Mouse (Mus musculus) CH12.LX (cell line): ENCODE results near the gene Arhgef17. TPM values are rescaled to one million over a fixed set of nuclear protein-coding genes. Genes with fewer than 3 reads are reported as not detected.

Source experiments
- DNase-seq: peaks from one replicate; pipeline ENCODE4 v3.0.0-alpha.2; 2013; ENCODE audit errors: extremely low read depth
- H3K27ac ChIP-seq: 2 replicates; pipeline ENCODE4 v1.5.1; 2012; ENCODE audit warnings: low read depth, mild to moderate bottlenecking, control low read depth, moderate library complexity; ENCODE audit not compliant: insufficient read depth
- H3K27me3 ChIP-seq: replicated peaks from 2 replicates; pipeline ENCODE3; 2012; ENCODE audit warnings: inconsistent platforms
- H3K36me3 ChIP-seq, 2 experiments: replicated peaks in 1 of 2; 2 replicates each; pipeline versions ENCODE3 to v1.6.1; 2012; ENCODE audit warnings: inconsistent platforms in 1 of 2, low read length in 1 of 2, mild to moderate bottlenecking in 1 of 2, mixed read lengths in 1 of 2, moderate library complexity in 1 of 2; ENCODE audit not compliant: control insufficient read depth in 1 of 2, insufficient read depth in 1 of 2
- H3K4me1 ChIP-seq, 2 experiments: 2 replicates each; pipeline ENCODE4 v1.6.1; 2012; ENCODE audit warnings: inconsistent platforms in 1 of 2, moderate library complexity in 1 of 2; ENCODE audit not compliant: insufficient read depth in 2 of 2, control insufficient read depth in 1 of 2
- H3K4me2 ChIP-seq: 2 replicates; pipeline ENCODE4 v1.6.1; 2012; ENCODE audit warnings: low read depth, mild to moderate bottlenecking, control low read depth; ENCODE audit not compliant: poor library complexity, insufficient read depth, severe bottlenecking
- H3K4me3 ChIP-seq, 3 experiments: fragments of 150-350 bp in 1 of 3; sonication (generic) in 1 of 3; replicated peaks in 1 of 3; 2 replicates each; pipeline versions ENCODE3 to v1.5.1; 2011 to 2012; ENCODE audit warnings: low read depth in 2 of 3, low read length in 2 of 3, mild to moderate bottlenecking in 2 of 3, moderate library complexity in 2 of 3, control low read depth in 1 of 3, improper control_type of control experiment in 1 of 3, inconsistent platforms in 1 of 3, mixed read lengths in 1 of 3; ENCODE audit not compliant: poor library complexity in 1 of 3
- H3K79me2 ChIP-seq: replicated peaks from 2 replicates; pipeline ENCODE4 v1.6.1; 2012; ENCODE audit warnings: mild to moderate bottlenecking, moderate library complexity; ENCODE audit not compliant: control insufficient read depth, poor library complexity, insufficient read depth, severe bottlenecking; ENCODE audit errors: extremely low read depth
- H3K9ac ChIP-seq: 2 replicates; pipeline ENCODE4 v1.6.1; 2012; ENCODE audit warnings: low read depth, mild to moderate bottlenecking, control low read depth, moderate library complexity; ENCODE audit not compliant: insufficient read depth
- H3K9me3 ChIP-seq: replicated peaks from 2 replicates; pipeline ENCODE3; 2012; ENCODE audit warnings: low read length, inconsistent platforms, mixed read lengths
- BHLHE40 ChIP-seq: IDR thresholded peaks from 2 replicates; pipeline ENCODE4 v1.6.1; 2011; ENCODE audit warnings: mild to moderate bottlenecking, low read depth, low read length, improper control_type of control experiment
- CHD1 ChIP-seq: IDR thresholded peaks from 2 replicates; pipeline ENCODE4 v1.6.1; 2012; ENCODE audit warnings: low read depth, low read length, improper control_type of control experiment, inconsistent platforms
- CHD2 ChIP-seq: IDR thresholded peaks from 2 replicates; pipeline ENCODE4 v1.6.1; 2011; ENCODE audit warnings: low read length, improper control_type of control experiment
- CTCF ChIP-seq, 2 experiments: IDR thresholded peaks in 1 of 2; conservative IDR thresholded peaks in 1 of 2; 2 replicates each; pipeline ENCODE4 v1.5.1; 2011 to 2012; ENCODE audit warnings: low read depth in 2 of 2, low read length in 2 of 2, improper control_type of control experiment in 1 of 2, inconsistent platforms in 1 of 2, mild to moderate bottlenecking in 1 of 2, moderate library complexity in 1 of 2
- E2F4 ChIP-seq: IDR thresholded peaks from 2 replicates; pipeline ENCODE4 v1.6.1; 2011; ENCODE audit warnings: low read depth, low read length, improper control_type of control experiment; ENCODE audit not compliant: insufficient replicate concordance
- ELF1 ChIP-seq: IDR thresholded peaks from 2 replicates; pipeline ENCODE4 v1.6.1; 2014; ENCODE audit warnings: low read depth, mild to moderate bottlenecking, inconsistent platforms, low read length, improper control_type of control experiment
- EP300 ChIP-seq: IDR thresholded peaks from 2 replicates; pipeline ENCODE4 v1.6.1; 2011; ENCODE audit warnings: low read length, improper control_type of control experiment
- ETS1 ChIP-seq: conservative IDR thresholded peaks from 2 replicates; pipeline ENCODE4 v1.6.1; 2012; ENCODE audit warnings: low read depth, mild to moderate bottlenecking, inconsistent platforms, low read length, improper control_type of control experiment, moderate library complexity
- GABPA ChIP-seq: IDR thresholded peaks from 2 replicates; pipeline ENCODE4 v1.6.1; 2012; ENCODE audit warnings: low read depth, low read length, improper control_type of control experiment, inconsistent platforms; ENCODE audit not compliant: insufficient replicate concordance
- HCFC1 ChIP-seq: IDR thresholded peaks from 2 replicates; pipeline ENCODE4 v1.6.1; 2012; ENCODE audit warnings: low read depth, mild to moderate bottlenecking, inconsistent platforms, low read length, improper control_type of control experiment
- IRF4 ChIP-seq: IDR thresholded peaks from 2 replicates; pipeline ENCODE4 v1.6.1; 2014; ENCODE audit warnings: low read depth, mild to moderate bottlenecking, inconsistent platforms, low read length, improper control_type of control experiment
- JUN ChIP-seq: IDR thresholded peaks from 2 replicates; pipeline ENCODE4 v1.6.1; 2011; ENCODE audit warnings: low read depth, mild to moderate bottlenecking, low read length, improper control_type of control experiment, moderate library complexity; ENCODE audit not compliant: insufficient read depth
- JUND ChIP-seq: conservative IDR thresholded peaks from 2 replicates; pipeline ENCODE4 v1.6.1; 2011; ENCODE audit warnings: low read depth, low read length, improper control_type of control experiment
- KAT2A ChIP-seq: IDR thresholded peaks from 2 replicates; pipeline ENCODE4 v1.6.1; 2012; ENCODE audit warnings: low read length, improper control_type of control experiment, inconsistent platforms; ENCODE audit not compliant: insufficient replicate concordance
- MAFK ChIP-seq: IDR thresholded peaks from 2 replicates; pipeline ENCODE4 v1.6.1; 2011; ENCODE audit warnings: low read length, improper control_type of control experiment; ENCODE audit not compliant: insufficient replicate concordance
- MAZ ChIP-seq: IDR thresholded peaks from 2 replicates; pipeline ENCODE4 v1.6.1; 2012; ENCODE audit warnings: low read depth, mild to moderate bottlenecking, inconsistent platforms, low read length, improper control_type of control experiment, moderate library complexity
- MEF2A ChIP-seq: IDR thresholded peaks from 2 replicates; pipeline ENCODE4 v1.6.1; 2014; ENCODE audit warnings: low read depth, mild to moderate bottlenecking, inconsistent platforms, low read length, improper control_type of control experiment, borderline replicate concordance
- MXI1 ChIP-seq: IDR thresholded peaks from 2 replicates; pipeline ENCODE4 v1.6.1; 2011; ENCODE audit warnings: mild to moderate bottlenecking, low read depth, low read length, improper control_type of control experiment
- NELFE ChIP-seq: IDR thresholded peaks from 2 replicates; pipeline ENCODE4 v1.6.1; 2011; ENCODE audit warnings: low read depth, low read length, improper control_type of control experiment
- NRF1 ChIP-seq: IDR thresholded peaks from 2 replicates; pipeline ENCODE4 v1.6.1; 2014; ENCODE audit warnings: low read depth, mild to moderate bottlenecking, inconsistent platforms, low read length, improper control_type of control experiment, moderate library complexity
- POLR2A ChIP-seq: IDR thresholded peaks from 2 replicates; pipeline ENCODE4 v1.6.1; 2011; ENCODE audit warnings: low read depth, mild to moderate bottlenecking, improper control_type of control experiment, low read length
- RAD21 ChIP-seq: IDR thresholded peaks from 2 replicates; pipeline ENCODE4 v1.6.1; 2011; ENCODE audit warnings: low read depth, mild to moderate bottlenecking, low read length, improper control_type of control experiment, moderate library complexity
- RCOR1 ChIP-seq: conservative IDR thresholded peaks from 2 replicates; pipeline ENCODE4 v1.6.1; 2012; ENCODE audit warnings: low read depth, mild to moderate bottlenecking, inconsistent platforms, low read length, improper control_type of control experiment
- SIN3A ChIP-seq: IDR thresholded peaks from 2 replicates; pipeline ENCODE4 v1.6.1; 2012; ENCODE audit warnings: low read length, improper control_type of control experiment, inconsistent platforms
- SMC3 ChIP-seq: IDR thresholded peaks from 2 replicates; pipeline ENCODE4 v1.6.1; 2011; ENCODE audit warnings: low read depth, low read length, improper control_type of control experiment
- TCF12 ChIP-seq: IDR thresholded peaks from 2 replicates; pipeline ENCODE4 v1.6.1; 2014; ENCODE audit warnings: low read depth, mild to moderate bottlenecking, inconsistent platforms, low read length, improper control_type of control experiment
- UBTF ChIP-seq: IDR thresholded peaks from 2 replicates; pipeline ENCODE4 v1.6.1; 2012; ENCODE audit warnings: low read depth, mild to moderate bottlenecking, inconsistent platforms, low read length, improper control_type of control experiment, moderate library complexity
- USF2 ChIP-seq: conservative IDR thresholded peaks from 2 replicates; pipeline ENCODE4 v1.6.1; 2011; ENCODE audit warnings: low read depth, low read length, improper control_type of control experiment
- ZKSCAN1 ChIP-seq: IDR thresholded peaks from 2 replicates; pipeline ENCODE4 v1.6.1; 2012; ENCODE audit warnings: low read depth, inconsistent platforms, low read length, improper control_type of control experiment, borderline replicate concordance
- ZMIZ1 ChIP-seq: IDR thresholded peaks from 2 replicates; pipeline ENCODE4 v1.6.1; 2012; ENCODE audit warnings: low read depth, mild to moderate bottlenecking, inconsistent platforms, low read length, improper control_type of control experiment
- ZNF384 ChIP-seq: IDR thresholded peaks from 2 replicates; pipeline ENCODE4 v1.6.1; 2012; ENCODE audit warnings: low read depth, low read length, improper control_type of control experiment, inconsistent platforms
- dilution Hi-C: fragments of 300-500 bp; cut with MboI; formaldehyde crosslinking; loops from 2 replicates; pipeline ENCODE4 v1.14.3; 2020; ENCODE audit warnings: low sequenced_read_pairs; ENCODE audit not compliant: extremely low pct_unique_long_range_greater_than_20kb, extremely low pct_ligation_motif_present
- in situ Hi-C: fragments of 300-500 bp; cut with MboI; formaldehyde crosslinking; loops from 3 replicates; pipeline ENCODE4 v1.14.3; 2019; ENCODE audit warnings: low sequenced_read_pairs, low pct_ligation_motif_present, low pct_unique_long_range_greater_than_20kb, mixed read lengths
- polyA plus RNA-seq: library from polyadenylated mRNA; unstranded; fragments of >175 nt; gene quantifications from 2 replicates; pipeline ENCODE4 v1.2.1, GENCODE M21; 2012; ENCODE audit warnings: low read depth; ENCODE audit not compliant: insufficient read length
- total RNA-seq, 2 experiments: library from RNA; depleted of rRNA; stranded (reverse); fragments of 300-350 nt in 1 of 2; fragments of >200 nt in 1 of 2; gene quantifications; 2 replicates each; pipeline ENCODE4 v1.2.3; 2012 to 2014

Arhgef17 gene
- total and polyA plus RNA-seq, 3 experiments: 2.3 to 6.7 (median 5.6) TPM

- Histone ChIP-seq H3K4me1 (peaks cover 19 to 57% of the 10 kb centered on the region in 2 experiments), H3K4me2 (no peak overlapping the region), H3K9me3 (peaks cover 12% of the 10 kb centered on the region), H3K4me3 (no peak overlapping the region), H3K27me3 (no peaks in the 10 kb centered on the region), H3K36me3 (peaks cover 62 to 71% of the 10 kb centered on the region in 2 experiments), H3K27ac (peak overlapping the region; percentile 25)
- DNase-seq: no peak
- dilution Hi-C loops: no loop called here
- no peak for TF ChIP-seq CHD1
- no peak for TF ChIP-seq MEF2A
- no peak for TF ChIP-seq MAZ
- no peak for TF ChIP-seq EP300
- no peak for TF ChIP-seq ZMIZ1
- no peak for TF ChIP-seq MXI1
- TF ChIP-seq ZKSCAN1: no peak
- TF ChIP-seq E2F4: no peak
- no peak for TF ChIP-seq NELFE
- no peak for TF ChIP-seq ELF1
- TF ChIP-seq NRF1: no peak
- no peak for TF ChIP-seq CTCF (conservative IDR thresholded peaks at IDR 0.05 in 1 of 2, IDR thresholded peaks at IDR 0.05 in 1 of 2; ENCODE audit: low read depth in 2 of 2, low read length in 2 of 2)
- TF ChIP-seq CHD2: no peak
- no peak for TF ChIP-seq SMC3
- no peak for TF ChIP-seq JUN
- TF ChIP-seq JUND: no peak
- TF ChIP-seq SIN3A: no peak
- no peak for TF ChIP-seq ETS1
- TF ChIP-seq TCF12: no peak
- TF ChIP-seq KAT2A: no peak
- TF ChIP-seq, all 38 proteins: peak for 0
- Histone ChIP-seq H3K9ac (no peak overlapping the region), H3K79me2 (no peaks in the 10 kb centered on the region)
- in situ Hi-C loops: no loop called here
Measured at GRCm38 (mm10) chr7:100845026-100845400, 86.9 kb downstream of the Arhgef17 start.

- peaks cover 57 to 66% of the 10 kb centered on the region in 2 experiments for H3K36me3 ChIP-seq
- TF ChIP-seq ZKSCAN1: no peak
- no peak for TF ChIP-seq RCOR1
- TF ChIP-seq UBTF: no peak
- no peak for TF ChIP-seq HCFC1
- no peak for TF ChIP-seq MAZ
- TF ChIP-seq POLR2A: no peak
- TF ChIP-seq ELF1: no peak
- TF ChIP-seq MAFK: no peak
- no peak for TF ChIP-seq RAD21
- no peak for TF ChIP-seq EP300
- no peak for TF ChIP-seq JUN
- no peak for TF ChIP-seq BHLHE40
- no peak for TF ChIP-seq IRF4
- no peak for TF ChIP-seq GABPA
- no peak for TF ChIP-seq MEF2A
- TF ChIP-seq USF2: no peak
- TF ChIP-seq NRF1: no peak
- TF ChIP-seq ZNF384: no peak
- no peak for TF ChIP-seq MXI1
- TF ChIP-seq NELFE: no peak
- no peak for DNase-seq
- no peak overlapping the region; the same call in 1 of the 2 replicates for H3K27ac ChIP-seq
- H3K4me3 ChIP-seq: no peak overlapping the region
- no peaks in the 10 kb centered on the region for H3K27me3 ChIP-seq
- no peak overlapping the region for H3K4me2 ChIP-seq
- H3K4me1 ChIP-seq: peaks cover 19 to 52% of the 10 kb centered on the region in 2 experiments
- H3K79me2 ChIP-seq: no peaks in the 10 kb centered on the region
- in situ Hi-C loops: no loop called here
- H3K9ac ChIP-seq: no peak overlapping the region
- H3K9me3 ChIP-seq: peaks cover 12% of the 10 kb centered on the region
- dilution Hi-C loops: no loop called here
Measured at GRCm38 (mm10) chr7:100844385-100845025, 87.4 kb downstream of the Arhgef17 start.
